Mouse (Mus musculus): ENCODE data around the gene Mal.

DNA sequence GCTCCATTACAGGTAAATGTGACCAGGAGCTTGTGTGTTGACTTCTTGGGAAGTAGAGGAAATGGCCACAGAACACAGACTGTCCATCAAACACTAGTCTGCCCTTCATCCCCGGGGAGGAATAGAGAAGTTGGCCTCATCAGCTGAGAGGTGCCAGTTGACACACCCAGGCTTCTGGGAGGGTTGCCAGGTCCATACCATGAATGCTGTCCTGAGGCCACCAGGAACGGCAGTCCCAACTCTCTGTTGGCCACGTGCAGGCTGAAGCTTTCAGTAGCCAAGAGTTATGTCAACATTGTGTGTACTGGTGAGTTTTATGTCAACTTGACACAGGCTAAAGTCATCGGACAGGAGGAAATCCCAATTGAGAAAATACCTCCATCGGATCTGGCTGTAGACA, 9.6 kb downstream of the Mal start:
- TF ChIP-seq POLR2A (IDR thresholded peaks at IDR 0.05; ENCODE audit: extremely low read depth, insufficient read depth, low read length) (no peak), CTCF (IDR thresholded peaks at IDR 0.05; ENCODE audit: low read depth, low read length) (no peak)
